Mouse (Mus musculus): ENCODE measurements around the gene Synpo2. TPM values are rescaled to one million over a fixed set of nuclear protein-coding genes. Genes with fewer than 3 reads are reported as not detected.

The Synpo2 gene
- polyA plus RNA-seq, 1 experiment from 2014 or later = 4.9 TPM

GRCm38 (mm10) chr3:123174379-123174697 is 61.6 kb downstream of the Synpo2 start:
- no peak for DNase-seq (ENCODE audit: low spot score)
- no peak overlapping the region for H3K4me3 ChIP-seq

GRCm38 (mm10) chr3:123173553-123174378 is 62.2 kb downstream of the Synpo2 start:
- H3K9me3 ChIP-seq = no peaks in the 10 kb centered on the region
- WGBS = 82% methylated on average over 21 of the region's 21 CpGs
- H3K27ac ChIP-seq (replicated peaks) = peak overlapping the region; percentile 40
- peak; percentile 29 for DNase-seq (ENCODE audit: low spot score)
- H3K4me3 ChIP-seq = no peak overlapping the region
- peaks cover 39% of the 10 kb centered on the region for H3K4me1 ChIP-seq
- H3K36me3 ChIP-seq (replicated peaks) = no peaks in the 10 kb centered on the region
- H3K27me3 ChIP-seq (replicated peaks; ENCODE audit: low read depth, poor library complexity, severe bottlenecking) = no peaks in the 10 kb centered on the region

More at GRCm38 (mm10) chr3:123174379-123174697, 61.6 kb downstream of the Synpo2 start:
- Histone ChIP-seq H3K27me3 (replicated peaks; ENCODE audit: low read depth, poor library complexity, severe bottlenecking) (no peaks in the 10 kb centered on the region), H3K36me3 (replicated peaks) (no peaks in the 10 kb centered on the region), H3K27ac (replicated peaks) (peak overlapping the region; percentile 40), H3K9me3 (no peaks in the 10 kb centered on the region), H3K4me1 (peaks cover 34% of the 10 kb centered on the region)
- 85% methylated on average over 8 of the region's 8 CpGs for WGBS

GRCm38 (mm10) chr3:123172151-123172550 is 63.8 kb downstream of the Synpo2 start:
- peaks cover 39% of the 10 kb centered on the region for H3K4me1 ChIP-seq

DNA sequence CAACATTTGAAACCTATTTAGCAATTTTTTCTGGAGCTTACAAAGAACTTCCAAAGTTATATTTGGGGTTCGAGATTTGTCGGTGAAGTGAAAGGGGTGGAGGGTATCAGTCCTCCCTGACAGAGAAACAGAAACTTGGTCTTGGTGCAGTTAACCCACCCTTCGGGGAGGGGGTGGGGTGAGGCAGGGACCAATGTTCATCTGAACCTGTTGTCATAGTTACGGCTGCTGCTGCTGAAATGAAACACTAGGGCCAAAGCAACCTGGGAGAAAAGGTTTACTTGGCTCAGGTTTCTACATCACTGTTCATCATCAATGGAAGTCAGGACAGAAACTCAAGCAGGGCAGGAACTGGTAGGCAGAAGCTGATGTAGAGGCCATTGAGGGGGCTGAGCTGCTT is 66.6 kb downstream of the Synpo2 start:
- H3K9me3 ChIP-seq = no peaks in the 10 kb centered on the region
- H3K4me3 ChIP-seq = no peak overlapping the region
- 67% methylated on average over 4 of the region's 4 CpGs for WGBS
- H3K27me3 ChIP-seq (replicated peaks; ENCODE audit: low read depth, poor library complexity, severe bottlenecking) = no peaks in the 10 kb centered on the region
- no peaks in the 10 kb centered on the region for H3K36me3 ChIP-seq (replicated peaks)
- peak; percentile 53 for DNase-seq (ENCODE audit: low spot score)
- H3K27ac ChIP-seq (replicated peaks) = peak overlapping the region; percentile 49; the same call in 1 of the 2 replicates
- peaks cover 35% of the 10 kb centered on the region for H3K4me1 ChIP-seq

More at GRCm38 (mm10) chr3:123172151-123172550, 63.8 kb downstream of the Synpo2 start:
- H3K36me3 ChIP-seq (replicated peaks) = no peaks in the 10 kb centered on the region
- H3K27ac ChIP-seq (replicated peaks) = no peak overlapping the region
- H3K9me3 ChIP-seq = no peaks in the 10 kb centered on the region
- no peak overlapping the region for H3K4me3 ChIP-seq
- no peak for DNase-seq (ENCODE audit: low spot score)
- 81% methylated on average over 5 of the region's 5 CpGs for WGBS
- H3K27me3 ChIP-seq (replicated peaks; ENCODE audit: low read depth, poor library complexity, severe bottlenecking) = no peaks in the 10 kb centered on the region

GRCm38 (mm10) chr3:123168815-123169214 is 67.1 kb downstream of the Synpo2 start:
- Histone ChIP-seq H3K27ac (replicated peaks) (no peak overlapping the region), H3K27me3 (replicated peaks; ENCODE audit: low read depth, poor library complexity, severe bottlenecking) (no peaks in the 10 kb centered on the region), H3K9me3 (no peaks in the 10 kb centered on the region), H3K4me3 (no peak overlapping the region), H3K4me1 (peaks cover 34% of the 10 kb centered on the region), H3K36me3 (replicated peaks) (no peaks in the 10 kb centered on the region)
- 11% methylated on average over 5 of the region's 5 CpGs for WGBS
- peak; percentile 71 for DNase-seq (ENCODE audit: low spot score)

DNA sequence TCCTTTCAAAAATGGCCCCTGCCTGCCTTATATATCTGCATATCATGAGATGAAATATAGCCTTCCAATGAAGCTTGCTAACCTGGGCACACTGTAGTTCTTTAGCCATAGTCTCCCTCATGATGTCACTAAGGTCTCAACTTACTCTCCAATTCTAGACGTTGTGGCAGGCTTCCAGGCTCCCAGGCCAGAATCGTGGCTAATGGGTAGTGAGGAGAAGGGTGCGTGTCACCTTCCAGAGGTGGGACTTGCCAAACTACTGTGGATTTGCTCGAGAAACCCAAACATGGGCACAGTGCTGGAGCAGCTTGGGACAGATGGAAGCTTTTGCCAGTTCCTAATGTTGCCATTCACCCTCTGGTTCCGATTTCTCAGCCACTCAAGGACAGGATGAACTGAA is 69.5 kb downstream of the Synpo2 start:
- no peak for DNase-seq (ENCODE audit: low spot score)
- WGBS = 69% methylated on average over 5 of the region's 5 CpGs
- H3K27me3 ChIP-seq (replicated peaks; ENCODE audit: low read depth, poor library complexity, severe bottlenecking) = no peaks in the 10 kb centered on the region
- H3K9me3 ChIP-seq = no peaks in the 10 kb centered on the region
- H3K4me1 ChIP-seq = peaks cover 51% of the 10 kb centered on the region
- no peak overlapping the region for H3K27ac ChIP-seq (replicated peaks)
- H3K36me3 ChIP-seq (replicated peaks) = no peaks in the 10 kb centered on the region
- no peak overlapping the region for H3K4me3 ChIP-seq

GRCm38 (mm10) chr3:123164183-123164582 is 71.8 kb downstream of the Synpo2 start:
- 69% methylated on average over 1 of the region's 1 CpGs for WGBS
- Histone ChIP-seq H3K4me1 (peaks cover 51% of the 10 kb centered on the region), H3K27ac (replicated peaks) (peak overlapping the region; percentile 63; the same call in 1 of the 2 replicates)

GRCm38 (mm10) chr3:123163192-123163523 is 72.8 kb downstream of the Synpo2 start:
- Histone ChIP-seq H3K27me3 (replicated peaks; ENCODE audit: low read depth, poor library complexity, severe bottlenecking) (no peaks in the 10 kb centered on the region), H3K4me3 (no peak overlapping the region), H3K9me3 (no peaks in the 10 kb centered on the region), H3K36me3 (replicated peaks) (no peaks in the 10 kb centered on the region), H3K27ac (replicated peaks) (peak overlapping the region; percentile 73), H3K4me1 (peaks cover 48% of the 10 kb centered on the region)
- peak; percentile 31 for DNase-seq (ENCODE audit: low spot score)
- 37% methylated on average over 4 of the region's 4 CpGs for WGBS

More at GRCm38 (mm10) chr3:123164183-123164582, 71.8 kb downstream of the Synpo2 start:
- H3K36me3 ChIP-seq (replicated peaks) = no peaks in the 10 kb centered on the region
- no peak for DNase-seq (ENCODE audit: low spot score)
- H3K9me3 ChIP-seq = no peaks in the 10 kb centered on the region
- H3K4me3 ChIP-seq = no peak overlapping the region
- no peaks in the 10 kb centered on the region for H3K27me3 ChIP-seq (replicated peaks; ENCODE audit: low read depth, poor library complexity, severe bottlenecking)

GRCm38 (mm10) chr3:123162289-123163191 is 73.4 kb downstream of the Synpo2 start:
- Histone ChIP-seq H3K36me3 (replicated peaks) (no peaks in the 10 kb centered on the region), H3K27me3 (replicated peaks; ENCODE audit: low read depth, poor library complexity, severe bottlenecking) (no peaks in the 10 kb centered on the region), H3K4me3 (no peak overlapping the region), H3K9me3 (no peaks in the 10 kb centered on the region), H3K27ac (replicated peaks) (peak overlapping the region; percentile 73), H3K4me1 (peaks cover 48% of the 10 kb centered on the region)
- DNase-seq (ENCODE audit: low spot score) = peak; percentile 54
- WGBS = 44% methylated on average over 6 of the region's 6 CpGs

- whole genome bisulfite sequencing = 18% methylated on average over 4 of the region's 4 CpGs
- Histone ChIP-seq H3K36me3 (replicated peaks) (no peaks in the 10 kb centered on the region), H3K9me3 (no peaks in the 10 kb centered on the region), H3K4me3 (no peak overlapping the region), H3K4me1 (peaks cover 48% of the 10 kb centered on the region), H3K27ac (replicated peaks) (no peak overlapping the region), H3K27me3 (replicated peaks; ENCODE audit: low read depth, poor library complexity, severe bottlenecking) (no peaks in the 10 kb centered on the region)
- peak; percentile 41 for DNase-seq (ENCODE audit: low spot score)
Observed at GRCm38 (mm10) chr3:123160792-123161191, 75.2 kb downstream of the Synpo2 start.

- H3K27me3 ChIP-seq (replicated peaks; ENCODE audit: low read depth, poor library complexity, severe bottlenecking) = no peaks in the 10 kb centered on the region
- H3K36me3 ChIP-seq (replicated peaks) = no peaks in the 10 kb centered on the region
- H3K27ac ChIP-seq (replicated peaks) = no peak overlapping the region
- H3K9me3 ChIP-seq = no peaks in the 10 kb centered on the region
- peaks cover 34% of the 10 kb centered on the region for H3K4me1 ChIP-seq
- H3K4me3 ChIP-seq = no peak overlapping the region
- DNase-seq (ENCODE audit: low spot score) = peak; percentile 44
- 29% methylated on average over 9 of the region's 9 CpGs for WGBS
Observed at GRCm38 (mm10) chr3:123159139-123159824, 76.7 kb downstream of the Synpo2 start.

DNA sequence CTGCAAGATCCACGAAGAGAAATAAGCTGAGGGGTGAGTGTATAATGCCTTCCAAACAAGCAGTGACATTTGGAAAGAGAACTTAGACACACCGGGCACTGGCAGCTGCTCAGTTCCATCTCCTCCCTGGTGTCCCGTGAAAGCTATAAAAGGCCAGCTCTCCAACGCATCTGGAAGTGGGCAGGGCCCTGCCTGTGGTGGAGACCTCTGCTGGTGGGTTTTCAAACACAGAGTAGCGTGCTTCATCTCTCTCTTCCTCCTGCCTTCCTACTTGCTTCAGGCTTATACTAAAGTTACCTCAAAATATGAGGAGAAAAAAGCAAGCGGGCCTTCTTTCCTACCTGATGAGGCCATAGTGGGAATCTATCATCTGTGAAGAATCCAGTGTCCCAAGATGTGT is 77.4 kb downstream of the Synpo2 start:
- H3K4me1 ChIP-seq = peaks cover 30% of the 10 kb centered on the region
- H3K4me3 ChIP-seq = no peak overlapping the region
- no peaks in the 10 kb centered on the region for H3K9me3 ChIP-seq
- no peaks in the 10 kb centered on the region for H3K36me3 ChIP-seq (replicated peaks)
- H3K27me3 ChIP-seq (replicated peaks; ENCODE audit: low read depth, poor library complexity, severe bottlenecking) = no peaks in the 10 kb centered on the region
- 41% methylated on average over 6 of the region's 6 CpGs for WGBS
- no peak overlapping the region for H3K27ac ChIP-seq (replicated peaks)
- DNase-seq (ENCODE audit: low spot score) = peak; percentile 49
